In genomic region chr5:142988520-142988919, GRCm38 (mm10) we compare ENCODE assay signal across 13 mouse cellular contexts. TPM values are rescaled to one million over a fixed set of nuclear protein-coding genes. Genes with fewer than 3 reads are reported as not detected.
DNase-seq lines count a peak whose midpoint lies in the region; ATAC-seq and TF ChIP-seq lines count a peak whose summit lies in the region.
"Had no signal": no experiment of that assay in that cellular context is flagged by ENCODE, and none has a peak within 500 bp of the region (broad histone marks: within the 10 kb centered on the region; RNA-seq: fewer than 3 reads in every experiment).

No protein-coding gene starts in this region.

- H3K4me1 ChIP-seq in kidney, adult 2 months (ENCODE audit: control insufficient read depth, insufficient read depth, low read length) = no peaks in the 10 kb centered on the region
- H3K4me1 ChIP-seq in kidney, embryonic 15.5 days = peaks cover 8% of the 10 kb centered on the region; the same call in 1 of the 2 replicates

- no peak overlapping the region for H3K4me2 ChIP-seq in kidney, embryonic 15.5 days
- H3K4me2 ChIP-seq: liver, embryonic 11.5 days; midbrain, embryonic 11.5 days had no signal

- no peak for ATAC-seq in kidney, embryonic 15.5 days (replicated peaks; ENCODE audit: low FRiP score)

- TF ChIP-seq CTCF in kidney, adult 2 months (conservative IDR thresholded peaks at IDR 0.05; ENCODE audit: insufficient read depth, insufficient read length, low read depth, low read length) = no peak

- no peaks in the 10 kb centered on the region for H3K27me3 ChIP-seq in kidney, adult 2 months (replicated peaks; ENCODE audit: control insufficient read depth, insufficient read depth, low read length)
- H3K27me3 ChIP-seq in kidney, embryonic 15.5 days = no peaks in the 10 kb centered on the region

- H3K4me3 ChIP-seq in kidney, adult 2 months (ENCODE audit: insufficient read depth, low read depth, low read length) = no peak overlapping the region
- H3K4me3 ChIP-seq in kidney, embryonic 15.5 days (replicated peaks) = no peak overlapping the region
- H3K4me3 ChIP-seq: heart, embryonic 10.5 days had no signal

- H3K9me3 ChIP-seq in kidney, embryonic 15.5 days (replicated peaks) = no peaks in the 10 kb centered on the region
- H3K9me3 ChIP-seq: heart, embryonic 10.5 days had no signal

- H3K27ac ChIP-seq in kidney, adult 2 months (ENCODE audit: insufficient read depth, low read depth, low read length) = no peak overlapping the region
- H3K27ac ChIP-seq in kidney, embryonic 15.5 days = no peak overlapping the region
- H3K27ac ChIP-seq: heart, embryonic 10.5 days; kidney, postnatal 0 days had no signal

- no peak for TF ChIP-seq POLR2A in kidney, adult 2 months (IDR thresholded peaks at IDR 0.05; ENCODE audit: low read depth, low read length)

- DNase-seq in adrenal gland, adult (ENCODE audit: inconsistent age in 2 of 2, low spot score in 1 of 2) = peak; percentile 57 to 69
- DNase-seq in adrenal gland, adult 8-10 months = no peak
- DNase-seq in kidney, adult 2 months = peak; percentile 53
- DNase-seq in right cerebral cortex, postnatal 10 days (ENCODE audit: low spot score in 2 of 2) = peak; percentile 84 to 85
- no peak for DNase-seq in right cerebral cortex, adult 2 months (ENCODE audit: low spot score in 2 of 2)
- DNase-seq in kidney, postnatal 14 days = peak; percentile 62
- DNase-seq in neural tube, embryonic 10.5 days (ENCODE audit: extremely low spot score, low spot score) = no peak

- no peaks in the 10 kb centered on the region; the same call in 1 of the 2 replicates for H3K36me3 ChIP-seq in kidney, adult 2 months (ENCODE audit: control insufficient read depth, insufficient read depth, low read length)
- peaks cover 36% of the 10 kb centered on the region for H3K36me3 ChIP-seq in kidney, embryonic 15.5 days

- no peak overlapping the region for H3K9ac ChIP-seq in kidney, embryonic 15.5 days

- WGBS in kidney, adult 2 months = 61% methylated on average over 5 of the region's 5 CpGs
- 82% methylated on average over 5 of the region's 5 CpGs for WGBS in kidney, embryonic 15.5 days

RNA-seq across cellular contexts. Expression of gene Fscn1, which starts 28.4 kb away (rescaled TPM):
- total RNA-seq in adrenal gland, adult 8-10 months (2022) = 10 to 100 TPM; 22.0 to 33.6 (median 31.7) TPM
- polyA plus RNA-seq in kidney, adult 2 months (2012; rRNA removed) = 23.1 and 28.5 TPM in 2 replicates
- 320 and 348 TPM in 2 replicates for polyA plus RNA-seq in kidney, embryonic 15.5 days (2015; fragmentation: Nextera tagmentation; extraction: Ambion mirVana)
- total RNA-seq: MEL had no signal

Comparison
In these comparisons a context has a peak if more than half of its experiments do, and no peak if none do; other contexts are left out.
1. DNase-seq: peak in adrenal gland, adult (2 of 2), kidney, adult 2 months (single experiment), right cerebral cortex, postnatal 10 days (2 of 2) and kidney, postnatal 14 days (single experiment); none in adrenal gland, adult 8-10 months (single experiment), right cerebral cortex, adult 2 months (0 of 2) and neural tube, embryonic 10.5 days (single experiment).
2. RNA of gene Fscn1, which starts 28.4 kb away (polyA plus RNA-seq): 320 to 348 TPM in kidney, embryonic 15.5 days; 23.1 to 28.5 TPM in kidney, adult 2 months; every median in the first group is over 10 times any median in the second.